In the genomic region with DNA sequence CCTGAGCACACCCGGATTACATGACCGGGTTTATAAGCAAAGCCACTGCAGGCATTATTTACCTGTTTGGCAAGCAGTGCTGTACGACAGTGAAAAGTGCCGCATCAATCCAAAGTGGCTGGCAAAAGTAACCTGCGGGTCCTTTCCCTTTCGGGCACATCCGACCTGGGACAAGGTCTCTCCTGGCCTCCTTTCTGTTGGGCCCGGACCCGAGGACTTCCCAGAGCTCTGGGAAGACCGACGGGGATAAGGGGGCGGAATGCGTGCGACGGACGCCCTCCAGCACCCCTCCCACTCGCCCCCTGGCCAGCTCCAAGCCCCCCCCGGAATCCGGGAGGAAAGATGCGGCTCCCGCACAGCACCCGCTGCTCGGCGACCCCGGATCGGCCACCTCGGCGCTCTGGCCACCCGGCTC, we compare ENCODE assay signal across 8 mouse cellular contexts. TPM values are rescaled to one million over a fixed set of nuclear protein-coding genes. Genes with fewer than 3 reads are reported as not detected.
A peak's percentile ranks its signal among the peaks of the same experiment; 100 is the strongest.
DNase-seq lines count a peak whose midpoint lies in the region; ATAC-seq and TF ChIP-seq lines count a peak whose summit lies in the region.

No protein-coding gene starts in this region.

- peak; percentile 67 for ATAC-seq in forebrain, embryonic 16.5 days
- ATAC-seq in liver, embryonic 14.5 days (ENCODE audit: insufficient read depth): 0 out of 2 replicates have a peak, but pooled peaks have one; percentile 15

- peak overlapping the region; percentile 63 for H3K4me3 ChIP-seq in layer of hippocampus, adult 2 months
- peak overlapping the region; percentile 63 for H3K4me3 ChIP-seq in forebrain, embryonic 16.5 days (replicated peaks; ENCODE audit: low read length)
- peak overlapping the region; percentile 56 to 63 for H3K4me3 ChIP-seq in liver, embryonic 14.5 days (ENCODE audit: insufficient read depth in 1 of 2, low read depth in 2 of 2, low read length in 2 of 2)

- no peaks in the 10 kb centered on the region for H3K36me3 ChIP-seq in forebrain, embryonic 16.5 days (ENCODE audit: control insufficient read depth, insufficient read depth)
- no peaks in the 10 kb centered on the region for H3K36me3 ChIP-seq in liver, embryonic 14.5 days (replicated peaks; ENCODE audit: control insufficient read depth, insufficient read depth, low read depth)

- H3K4me2 ChIP-seq in forebrain, embryonic 16.5 days (ENCODE audit: low read length): peak overlapping the region; percentile 91
- H3K4me2 ChIP-seq in liver, embryonic 14.5 days (ENCODE audit: low read depth): peak overlapping the region; percentile 30

- DNase-seq in layer of hippocampus, adult 2 months (ENCODE audit: low spot score in 2 of 2): no peak
- DNase-seq in layer of hippocampus, adult 8-10 months (ENCODE audit: low spot score in 2 of 2): no peak
- peak; percentile 25 for DNase-seq in cerebellum, adult 8-10 months
- no peak for DNase-seq in liver, embryonic 14.5 days (ENCODE audit: low read depth in 3 of 3, low spot score in 3 of 3)
- DNase-seq in urinary bladder, postnatal 4 days (ENCODE audit: low spot score in 2 of 2): no peak
- no peak for DNase-seq in layer of hippocampus, adult 18-20 months (ENCODE audit: low spot score in 2 of 2)
- no peak for DNase-seq in left cerebral cortex, adult 8-10 months (ENCODE audit: low spot score in 2 of 2)

- H3K4me1 ChIP-seq in forebrain, embryonic 16.5 days (replicated peaks; ENCODE audit: control insufficient read depth, insufficient read depth, low read length): 0 out of 2 replicates have a peak, but pooled peaks cover 4% of the 10 kb centered on the region
- H3K4me1 ChIP-seq in liver, embryonic 14.5 days (replicated peaks; ENCODE audit: control insufficient read depth in 2 of 2, insufficient read depth in 2 of 2, low read length in 1 of 2): peaks cover 0 to 3% of the 10 kb centered on the region in 2 experiments; a peak in 1 of 4 replicates

- H3K9me3 ChIP-seq in forebrain, embryonic 16.5 days (ENCODE audit: control insufficient read depth, low read length): no peaks in the 10 kb centered on the region
- no peaks in the 10 kb centered on the region for H3K9me3 ChIP-seq in liver, embryonic 14.5 days (ENCODE audit: control insufficient read depth, low read length)

- peak overlapping the region; percentile 43; the same call in 1 of the 2 replicates for H3K27ac ChIP-seq in layer of hippocampus, adult 2 months
- H3K27ac ChIP-seq in forebrain, embryonic 16.5 days (ENCODE audit: low read length): no peak overlapping the region
- no peak overlapping the region for H3K27ac ChIP-seq in liver, embryonic 14.5 days

- TF ChIP-seq EP300 in liver, embryonic 14.5 days (IDR thresholded peaks at IDR 0.05; ENCODE audit: low read depth): no peak

- no peak for TF ChIP-seq CTCF in layer of hippocampus, adult 2 months (conservative IDR thresholded peaks at IDR 0.05)
- TF ChIP-seq CTCF in liver, embryonic 14.5 days (IDR thresholded peaks at IDR 0.05; ENCODE audit: low read depth): no peak

- under 1% methylated on average over 29 of the region's 29 CpGs for whole genome bisulfite sequencing in forebrain, embryonic 16.5 days
- under 1% methylated on average over 27 of the region's 29 CpGs for whole genome bisulfite sequencing in liver, embryonic 14.5 days (ENCODE audit: insufficient replicate concordance)

- no peaks in the 10 kb centered on the region for H3K27me3 ChIP-seq in forebrain, embryonic 16.5 days (replicated peaks; ENCODE audit: control insufficient read depth, insufficient read depth, low read length)
- peaks cover 22% of the 10 kb centered on the region for H3K27me3 ChIP-seq in liver, embryonic 14.5 days (ENCODE audit: control insufficient read depth, insufficient read depth, low read length)

- peak overlapping the region; percentile 82 for H3K9ac ChIP-seq in forebrain, embryonic 16.5 days (replicated peaks; ENCODE audit: low read depth, low read length)
- H3K9ac ChIP-seq in liver, embryonic 14.5 days (replicated peaks): peak overlapping the region; percentile 13; the same call in 1 of the 2 replicates

RNA-seq across cellular contexts. Expression of a gene that starts 0.8 kb away (rescaled TPM):
- 1 to 10 TPM; 5.3 to 7.1 TPM for total RNA-seq in layer of hippocampus, adult 2 months (2021)
- 1 to 10 TPM; 5.3 to 5.9 (median 5.5) TPM for total RNA-seq in layer of hippocampus, adult 8-10 months (2022)
- polyA plus RNA-seq in forebrain, embryonic 16.5 days (2015; fragmentation: Nextera tagmentation; extraction: Ambion mirVana): 4.3 and 4.4 TPM in 2 replicates
- 2.8 and 3.0 TPM in 2 replicates for polyA plus RNA-seq in liver, embryonic 14.5 days (2012; rRNA removed)
- 5.0 and 5.2 TPM in 2 replicates for polyA plus RNA-seq in liver, embryonic 14.5 days (2014; fragmentation: Nextera tagmentation; extraction: Ambion mirVana)
- total RNA-seq in layer of hippocampus, adult 18-20 months (2021): 1 to 10 TPM; 5.0 to 6.4 TPM
- total RNA-seq in left cerebral cortex, adult 8-10 months (2022): 10 to 100 TPM; 10.2 to 13.3 (median 11.0) TPM

RNA-seq across cellular contexts. Expression of a gene that starts 29.5 kb away (rescaled TPM):
- 10 to 100 TPM; 14.7 to 14.8 TPM for total RNA-seq in layer of hippocampus, adult 2 months (2021)
- total RNA-seq in layer of hippocampus, adult 8-10 months (2022): 10 to 100 TPM; 12.4 to 25.5 (median 17.5) TPM
- polyA plus RNA-seq in forebrain, embryonic 16.5 days (2015; fragmentation: Nextera tagmentation; extraction: Ambion mirVana): 6.5 and 11.1 TPM in 2 replicates
- 0.08 and 0.32 TPM in 2 replicates for polyA plus RNA-seq in liver, embryonic 14.5 days (2012; rRNA removed)
- polyA plus RNA-seq in liver, embryonic 14.5 days (2014; fragmentation: Nextera tagmentation; extraction: Ambion mirVana): 0.10 and 0.13 TPM in 2 replicates
- total RNA-seq in layer of hippocampus, adult 18-20 months (2021): 10 to 100 TPM; 10.8 to 12.7 TPM
- total RNA-seq in left cerebral cortex, adult 8-10 months (2022): 10 to 100 TPM; 13.7 to 23.6 (median 21.6) TPM

RNA-seq across cellular contexts. Expression of a gene that starts 55.6 kb away (rescaled TPM):
- total RNA-seq in layer of hippocampus, adult 2 months (2021): under 1 TPM in 1 of 2 experiments, not detected in 1; 0.51 TPM
- under 1 TPM in 2 of 4 experiments, not detected in 2; 0.58 to 0.73 TPM for total RNA-seq in layer of hippocampus, adult 8-10 months (2022)
- 1.8 and 2.1 TPM in 2 replicates for polyA plus RNA-seq in forebrain, embryonic 16.5 days (2015; fragmentation: Nextera tagmentation; extraction: Ambion mirVana)
- polyA plus RNA-seq in liver, embryonic 14.5 days (2012; rRNA removed): 2.1 TPM in 2 replicates
- polyA plus RNA-seq in liver, embryonic 14.5 days (2014; fragmentation: Nextera tagmentation; extraction: Ambion mirVana): 4.9 and 5.7 TPM in 2 replicates
- total RNA-seq in layer of hippocampus, adult 18-20 months (2021): under 1 TPM in 1 of 2 experiments, not detected in 1; 0.42 TPM
- 1 to 10 TPM in 1 of 4 experiments, under 1 TPM in 3; 0.27 to 1.6 (median 0.49) TPM for total RNA-seq in left cerebral cortex, adult 8-10 months (2022)
